Mouse (Mus musculus) liver, postnatal 0 days (tissue): ENCODE measurements around the gene Phactr3. TPM values are rescaled to one million over a fixed set of nuclear protein-coding genes. Genes with fewer than 3 reads are reported as not detected.

Experiments
- ATAC-seq: fragments of 200-750 bp; cut with Nextera tagmentation; 2 replicates; pipeline ENCODE4 v1.8.0; 2017; ENCODE audit warnings: mild to moderate bottlenecking, moderate library complexity
- DNase-seq: peaks from one replicate; pipeline ENCODE4 v3.0.0-alpha.2; 2016
- H3K27ac ChIP-seq: fragments of 300-500 bp; sonication (generic); 2 replicates; pipeline ENCODE4 v1.5.1; 2014; ENCODE audit warnings: antibody characterized with exemption, moderate library complexity, mild to moderate bottlenecking, low read depth
- H3K27me3 ChIP-seq: fragments of 300-500 bp; sonication (generic); 2 replicates; pipeline ENCODE4 v1.6.1; 2014; ENCODE audit warnings: low read length, control low read depth, mixed read lengths; ENCODE audit not compliant: insufficient read depth
- H3K36me3 ChIP-seq: fragments of 300-500 bp; sonication (generic); replicated peaks from 2 replicates; pipeline ENCODE4 v1.6.1; 2014; ENCODE audit warnings: mild to moderate bottlenecking, control low read depth, low read length, moderate library complexity, mixed read lengths; ENCODE audit not compliant: insufficient read depth
- H3K4me1 ChIP-seq: fragments of 300-500 bp; sonication (generic); 2 replicates; pipeline ENCODE4 v1.6.1; 2014; ENCODE audit warnings: antibody characterized with exemption, mild to moderate bottlenecking, control low read depth; ENCODE audit not compliant: insufficient read depth
- H3K4me2 ChIP-seq: fragments of 300-500 bp; sonication (generic); 2 replicates; pipeline ENCODE4 v1.6.1; 2014; ENCODE audit warnings: low read depth, mild to moderate bottlenecking, low read length, moderate library complexity, mixed read lengths
- H3K4me3 ChIP-seq: fragments of 300-500 bp; sonication (generic); 2 replicates; pipeline ENCODE4 v1.5.1; 2014; ENCODE audit warnings: low read depth, low read length
- H3K9ac ChIP-seq: fragments of 300-500 bp; sonication (generic); replicated peaks from 2 replicates; pipeline ENCODE4 v1.6.1; 2014; ENCODE audit warnings: mild to moderate bottlenecking, moderate library complexity
- H3K9me3 ChIP-seq: fragments of 300-500 bp; sonication (generic); 2 replicates; pipeline ENCODE4 v1.6.1; 2016; ENCODE audit warnings: mild to moderate bottlenecking, control low read depth, low read length, mixed read lengths
- CTCF ChIP-seq: sonication (generic); IDR thresholded peaks from 2 replicates; pipeline ENCODE4 v1.5.1; 2016; ENCODE audit warnings: antibody characterized with exemption, low read depth
- EP300 ChIP-seq: IDR thresholded peaks from 2 replicates; pipeline ENCODE4 v1.6.1; 2016; ENCODE audit warnings: antibody characterized with exemption, low read depth, mild to moderate bottlenecking
- WGBS: fragments of 180-500 bp; shearing (Covaris S2); extraction: QIAGEN DNeasy Blood & Tissue Kit; methylation state at CpG from one replicate; pipeline ENCODE4 v1.1.7; 2014; ENCODE audit not compliant: insufficient replicate concordance; 5-methylcytosine and 5-hydroxymethylcytosine counted together
- polyA plus RNA-seq: library from polyadenylated mRNA; unstranded; fragments of >200 nt; fragmentation: Nextera tagmentation; extraction: Ambion mirVana; gene quantifications from 2 replicates; pipeline ENCODE4 v1.2.1, GENCODE M21; 2015

Phactr3 gene
- polyA plus RNA-seq, 1 experiment from 2014 or later = not detected

GRCm38 (mm10) chr2:178303453-178304187, 184.8 kb downstream of the Phactr3 start:
- no peak overlapping the region for H3K9ac ChIP-seq
- ATAC-seq (no peak), DNase-seq (no peak)
- no peak overlapping the region for H3K27ac ChIP-seq
- H3K9me3 ChIP-seq = no peaks in the 10 kb centered on the region
- no peaks in the 10 kb centered on the region for H3K4me1 ChIP-seq
- TF ChIP-seq EP300 = no peak
- TF ChIP-seq CTCF = no peak
- H3K36me3 ChIP-seq = no peaks in the 10 kb centered on the region
- no peaks in the 10 kb centered on the region for H3K27me3 ChIP-seq
- no peak overlapping the region for H3K4me3 ChIP-seq
- WGBS = 68% methylated on average over 8 of the region's 8 CpGs
- no peak overlapping the region for H3K4me2 ChIP-seq

GRCm38 (mm10) chr2:178304188-178304529, 185.4 kb downstream of the Phactr3 start:
- no peak overlapping the region for H3K4me3 ChIP-seq
- no peak for ATAC-seq
- no peak overlapping the region for H3K27ac ChIP-seq
- TF ChIP-seq CTCF (no peak), EP300 (no peak)
- DNase-seq = no peak
- WGBS = 23% methylated on average over 1 of the region's 1 CpGs
- no peak overlapping the region for H3K9ac ChIP-seq
- H3K9me3 ChIP-seq = no peaks in the 10 kb centered on the region
- no peak overlapping the region for H3K4me2 ChIP-seq
- H3K4me1 ChIP-seq = no peaks in the 10 kb centered on the region
- no peaks in the 10 kb centered on the region for H3K27me3 ChIP-seq
- no peaks in the 10 kb centered on the region for H3K36me3 ChIP-seq

- TF ChIP-seq EP300 = no peak
- TF ChIP-seq CTCF = no peak
- ATAC-seq = no peak
- DNase-seq = no peak
- WGBS = 62% methylated on average over 6 of the region's 6 CpGs
- H3K4me2 ChIP-seq = no peak overlapping the region
- H3K27ac ChIP-seq = no peak overlapping the region
- no peaks in the 10 kb centered on the region for H3K9me3 ChIP-seq
- no peaks in the 10 kb centered on the region for H3K36me3 ChIP-seq
- no peak overlapping the region for H3K4me3 ChIP-seq
- no peak overlapping the region for H3K9ac ChIP-seq
- no peaks in the 10 kb centered on the region for H3K4me1 ChIP-seq
- H3K27me3 ChIP-seq = no peaks in the 10 kb centered on the region
Measured at GRCm38 (mm10) chr2:178304669-178305068, 185.9 kb downstream of the Phactr3 start.

GRCm38 (mm10) chr2:178313539-178313938, 194.8 kb downstream of the Phactr3 start:
- Histone ChIP-seq H3K27ac (no peak overlapping the region), H3K36me3 (no peaks in the 10 kb centered on the region), H3K4me1 (no peaks in the 10 kb centered on the region), H3K4me3 (no peak overlapping the region), H3K9me3 (no peaks in the 10 kb centered on the region), H3K9ac (no peak overlapping the region), H3K4me2 (no peak overlapping the region), H3K27me3 (no peaks in the 10 kb centered on the region)
- WGBS = 64% methylated on average over 7 of the region's 7 CpGs
- DNase-seq = no peak
- ATAC-seq = no peak
- no peak for TF ChIP-seq EP300

- TF ChIP-seq EP300 (no peak), CTCF (no peak)
- no peaks in the 10 kb centered on the region for H3K36me3 ChIP-seq
- H3K27ac ChIP-seq = no peak overlapping the region
- H3K9me3 ChIP-seq = no peaks in the 10 kb centered on the region
- H3K27me3 ChIP-seq = no peaks in the 10 kb centered on the region
- no peaks in the 10 kb centered on the region for H3K4me1 ChIP-seq
- H3K4me2 ChIP-seq = no peak overlapping the region
- H3K4me3 ChIP-seq = no peak overlapping the region
- no peak for DNase-seq
- no peak for ATAC-seq
- 81% methylated on average over 1 of the region's 1 CpGs for WGBS
- no peak overlapping the region for H3K9ac ChIP-seq
Measured at GRCm38 (mm10) chr2:178316281-178316680, 197.5 kb downstream of the Phactr3 start.

- 67% methylated on average over 7 of the region's 7 CpGs for WGBS
- no peak overlapping the region for H3K4me2 ChIP-seq
- no peaks in the 10 kb centered on the region for H3K9me3 ChIP-seq
- TF ChIP-seq CTCF = no peak
- TF ChIP-seq EP300 = no peak
- H3K27me3 ChIP-seq = no peaks in the 10 kb centered on the region
- no peaks in the 10 kb centered on the region for H3K36me3 ChIP-seq
- DNase-seq (no peak), ATAC-seq (no peak)
- no peak overlapping the region for H3K27ac ChIP-seq
- H3K4me1 ChIP-seq = no peaks in the 10 kb centered on the region
- H3K4me3 ChIP-seq = no peak overlapping the region
- H3K9ac ChIP-seq = no peak overlapping the region
Measured at GRCm38 (mm10) chr2:178319766-178320165, 201.0 kb downstream of the Phactr3 start.

GRCm38 (mm10) chr2:178321271-178321670, 202.5 kb downstream of the Phactr3 start:
- DNase-seq = no peak
- 83% methylated on average over 10 of the region's 10 CpGs for WGBS
- no peak for ATAC-seq
- Histone ChIP-seq H3K4me1 (no peaks in the 10 kb centered on the region), H3K9me3 (no peaks in the 10 kb centered on the region), H3K4me2 (no peak overlapping the region), H3K9ac (no peak overlapping the region), H3K4me3 (no peak overlapping the region), H3K36me3 (no peaks in the 10 kb centered on the region), H3K27me3 (no peaks in the 10 kb centered on the region), H3K27ac (no peak overlapping the region)
- TF ChIP-seq EP300 = no peak
- TF ChIP-seq CTCF = no peak
